Mouse (Mus musculus): ENCODE data around the gene Sin3b. TPM values are rescaled to one million over a fixed set of nuclear protein-coding genes. Genes with fewer than 3 reads are reported as not detected.

Gene Sin3b
- total and polyA plus RNA-seq, 3 experiments, result 118 to 183 (median 132) TPM

DNA sequence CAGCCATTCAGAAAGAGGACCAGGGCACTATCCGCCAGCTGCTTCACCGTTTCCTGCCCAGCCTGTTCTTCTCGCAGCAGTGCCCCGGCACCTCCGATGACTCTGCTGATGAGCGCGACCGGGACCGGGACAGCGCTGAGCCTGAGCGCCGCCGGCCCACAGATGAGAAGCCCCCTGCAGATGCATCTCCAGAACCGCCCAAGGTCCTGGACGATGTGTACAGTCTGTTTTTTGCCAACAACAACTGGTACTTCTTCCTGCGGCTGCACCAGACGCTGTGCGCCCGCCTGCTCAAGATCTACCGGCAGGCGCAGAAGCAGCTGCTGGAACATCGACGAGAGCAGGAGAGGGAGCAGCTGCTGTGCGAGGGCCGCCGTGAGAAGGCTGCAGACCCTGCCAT is 26.8 kb downstream of the Sin3b start:
- dilution Hi-C loops (cut with MboI; ENCODE audit: extremely low pct_ligation_motif_present, extremely low pct_unique_long_range_greater_than_20kb, low sequenced_read_pairs), result no loop called here
- H3K4me3 ChIP-seq (replicated peaks in 1 of 3; ENCODE audit: low read depth in 2 of 3, low read length in 2 of 3, poor library complexity in 1 of 3), result no peak overlapping the region
- in situ Hi-C loops (cut with MboI; ENCODE audit: low pct_ligation_motif_present, low pct_unique_long_range_greater_than_20kb, low sequenced_read_pairs), result loop anchor here (5.0 kb wide), 1 partner anchor 68 kb away; no protein-coding TSS in a partner anchor

DNA sequence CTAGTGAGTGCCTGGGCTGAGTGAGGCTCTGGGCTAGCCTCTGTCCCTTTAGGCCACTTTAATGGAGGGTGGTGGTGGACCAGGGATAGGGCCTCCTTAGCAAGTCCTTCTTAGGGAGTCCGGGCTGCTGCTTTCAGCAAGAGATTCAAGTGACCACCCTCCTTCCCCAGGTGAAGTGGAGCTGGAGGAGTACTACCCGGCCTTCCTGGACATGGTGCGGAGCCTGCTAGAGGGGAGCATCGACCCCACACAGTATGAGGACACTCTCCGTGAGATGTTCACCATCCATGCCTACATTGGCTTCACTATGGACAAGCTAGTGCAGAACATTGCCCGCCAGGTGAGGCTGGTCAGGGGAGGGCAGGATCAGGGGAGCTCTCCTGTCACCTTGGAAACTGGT is 27.2 kb downstream of the Sin3b start:
- Histone ChIP-seq H3K4me2 (ENCODE audit: insufficient read depth, low read depth, poor library complexity, severe bottlenecking) (no peak overlapping the region), H3K9ac (ENCODE audit: insufficient read depth, low read depth) (no peak overlapping the region), H3K4me3 (replicated peaks in 1 of 3; ENCODE audit: low read depth in 2 of 3, low read length in 2 of 3, poor library complexity in 1 of 3) (no peak overlapping the region), H3K79me2 (replicated peaks; ENCODE audit: control insufficient read depth, extremely low read depth, insufficient read depth, poor library complexity, severe bottlenecking) (no peaks in the 10 kb centered on the region), H3K36me3 (replicated peaks in 1 of 2; ENCODE audit: control insufficient read depth in 1 of 2, insufficient read depth in 1 of 2, low read length in 1 of 2) (peaks cover 90 to 93% of the 10 kb centered on the region in 2 experiments), H3K4me1 (ENCODE audit: control insufficient read depth in 1 of 2, insufficient read depth in 2 of 2) (no peaks in the 10 kb centered on the region), H3K27me3 (replicated peaks) (no peaks in the 10 kb centered on the region), H3K9me3 (replicated peaks; ENCODE audit: low read length) (no peaks in the 10 kb centered on the region), H3K27ac (ENCODE audit: insufficient read depth, low read depth) (no peak overlapping the region)
- DNase-seq (ENCODE audit: extremely low read depth), result no peak
- dilution Hi-C loops (cut with MboI; ENCODE audit: extremely low pct_ligation_motif_present, extremely low pct_unique_long_range_greater_than_20kb, low sequenced_read_pairs) (no loop called here), in situ Hi-C loops (cut with MboI; ENCODE audit: low pct_ligation_motif_present, low pct_unique_long_range_greater_than_20kb, low sequenced_read_pairs) (no loop called here)
- TF ChIP-seq NELFE (IDR thresholded peaks at IDR 0.05; ENCODE audit: low read depth, low read length) (no peak), POLR2A (IDR thresholded peaks at IDR 0.05; ENCODE audit: low read depth, low read length) (no peak), USF1 (IDR thresholded peaks at IDR 0.05; ENCODE audit: low read depth, low read length) (no peak), MAZ (IDR thresholded peaks at IDR 0.05; ENCODE audit: low read depth, low read length) (no peak), ZMIZ1 (IDR thresholded peaks at IDR 0.05; ENCODE audit: low read depth, low read length) (no peak), NRF1 (IDR thresholded peaks at IDR 0.05; ENCODE audit: low read depth, low read length) (no peak), SMC3 (IDR thresholded peaks at IDR 0.05; ENCODE audit: low read depth, low read length) (no peak), BHLHE40 (IDR thresholded peaks at IDR 0.05; ENCODE audit: low read depth, low read length) (no peak), POLR2AphosphoS2 (IDR thresholded peaks at IDR 0.05; ENCODE audit: low read depth, low read length) (no peak), USF2 (conservative IDR thresholded peaks at IDR 0.05; ENCODE audit: low read depth, low read length) (no peak), EP300 (IDR thresholded peaks at IDR 0.05; ENCODE audit: low read length) (no peak), KAT2A (IDR thresholded peaks at IDR 0.05; ENCODE audit: insufficient replicate concordance, low read length) (no peak), JUN (IDR thresholded peaks at IDR 0.05; ENCODE audit: insufficient read depth, low read depth, low read length) (no peak), E2F4 (IDR thresholded peaks at IDR 0.05; ENCODE audit: insufficient replicate concordance, low read depth, low read length) (no peak), GABPA (IDR thresholded peaks at IDR 0.05; ENCODE audit: insufficient replicate concordance, low read depth, low read length) (no peak), RAD21 (IDR thresholded peaks at IDR 0.05; ENCODE audit: low read depth, low read length) (no peak), ZC3H11A (IDR thresholded peaks at IDR 0.05; ENCODE audit: low read depth, low read length) (no peak), CTCF (conservative IDR thresholded peaks at IDR 0.05 in 1 of 2, IDR thresholded peaks at IDR 0.05 in 1 of 2; ENCODE audit: low read depth in 2 of 2, low read length in 2 of 2) (no peak), ZNF384 (IDR thresholded peaks at IDR 0.05; ENCODE audit: low read depth, low read length) (no peak)

More for the DNA sequence above, 26.8 kb downstream of the Sin3b start:
- no peak for TF ChIP-seq KAT2A (IDR thresholded peaks at IDR 0.05; ENCODE audit: insufficient replicate concordance, low read length)
- TF ChIP-seq ZKSCAN1 (IDR thresholded peaks at IDR 0.05; ENCODE audit: borderline replicate concordance, low read depth, low read length), result no peak
- TF ChIP-seq ZC3H11A (IDR thresholded peaks at IDR 0.05; ENCODE audit: low read depth, low read length), result no peak
- no peak for TF ChIP-seq POLR2AphosphoS2 (IDR thresholded peaks at IDR 0.05; ENCODE audit: low read depth, low read length)
- no peak for TF ChIP-seq HCFC1 (IDR thresholded peaks at IDR 0.05; ENCODE audit: low read depth, low read length)
- no peak for TF ChIP-seq POLR2A (IDR thresholded peaks at IDR 0.05; ENCODE audit: low read depth, low read length)
- no peak for TF ChIP-seq CTCF (conservative IDR thresholded peaks at IDR 0.05 in 1 of 2, IDR thresholded peaks at IDR 0.05 in 1 of 2; ENCODE audit: low read depth in 2 of 2, low read length in 2 of 2)
- no peak for TF ChIP-seq PAX5 (IDR thresholded peaks at IDR 0.05; ENCODE audit: low read length)
- TF ChIP-seq NELFE (IDR thresholded peaks at IDR 0.05; ENCODE audit: low read depth, low read length), result no peak
- no peak for TF ChIP-seq IRF4 (IDR thresholded peaks at IDR 0.05; ENCODE audit: low read depth, low read length)
- H3K27ac ChIP-seq (ENCODE audit: insufficient read depth, low read depth), result no peak overlapping the region
- DNase-seq (ENCODE audit: extremely low read depth), result no peak
- no peak overlapping the region for H3K9ac ChIP-seq (ENCODE audit: insufficient read depth, low read depth)
- no peaks in the 10 kb centered on the region for H3K9me3 ChIP-seq (replicated peaks; ENCODE audit: low read length)
- no peaks in the 10 kb centered on the region for H3K4me1 ChIP-seq (ENCODE audit: control insufficient read depth in 1 of 2, insufficient read depth in 2 of 2)
- no peak overlapping the region for H3K4me2 ChIP-seq (ENCODE audit: insufficient read depth, low read depth, poor library complexity, severe bottlenecking)
- H3K27me3 ChIP-seq (replicated peaks), result no peaks in the 10 kb centered on the region
- no peaks in the 10 kb centered on the region for H3K79me2 ChIP-seq (replicated peaks; ENCODE audit: control insufficient read depth, extremely low read depth, insufficient read depth, poor library complexity, severe bottlenecking)
- H3K36me3 ChIP-seq (replicated peaks in 1 of 2; ENCODE audit: control insufficient read depth in 1 of 2, insufficient read depth in 1 of 2, low read length in 1 of 2), result peaks cover 94 to 97% of the 10 kb centered on the region in 2 experiments
